Mouse (Mus musculus) embryo, embryonic 11 days (tissue): ENCODE measurements at regions not wholly inside any gene's neighbourhood (a gene's known extent, or its start where the extent isn't known, plus 50 kb on each side); places are given as distances from the start of the nearest gene placed in this dataset.

Experiments
- DNase-seq: peaks from one replicate; pipeline ENCODE4 v3.0.0-alpha.2; 2015

GRCm38 (mm10) chr10:95622879-95623517, 50.3 kb downstream of the Anapc15-ps start:
- DNase-seq = peak; percentile 59

DNA sequence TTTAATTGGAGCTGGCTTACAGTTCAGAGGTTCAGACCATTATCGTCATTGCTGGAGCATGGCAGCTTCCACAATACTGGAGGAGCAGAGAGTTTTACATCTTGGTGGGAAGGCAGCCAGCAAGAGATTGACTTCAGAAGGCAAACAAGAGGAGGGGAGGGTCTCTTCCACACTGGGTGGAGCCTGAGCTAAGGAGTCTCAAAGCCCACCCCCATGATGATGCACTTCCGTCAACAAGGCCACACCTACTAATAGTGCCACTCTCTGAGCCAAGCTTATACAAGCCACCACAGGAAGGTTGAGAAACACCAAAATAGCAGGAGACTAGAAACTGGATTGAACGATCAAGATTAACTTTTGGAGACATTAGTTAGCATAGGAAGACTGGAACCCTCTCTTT, 52.5 kb downstream of the Anapc15-ps start:
- DNase-seq = no peak

DNA sequence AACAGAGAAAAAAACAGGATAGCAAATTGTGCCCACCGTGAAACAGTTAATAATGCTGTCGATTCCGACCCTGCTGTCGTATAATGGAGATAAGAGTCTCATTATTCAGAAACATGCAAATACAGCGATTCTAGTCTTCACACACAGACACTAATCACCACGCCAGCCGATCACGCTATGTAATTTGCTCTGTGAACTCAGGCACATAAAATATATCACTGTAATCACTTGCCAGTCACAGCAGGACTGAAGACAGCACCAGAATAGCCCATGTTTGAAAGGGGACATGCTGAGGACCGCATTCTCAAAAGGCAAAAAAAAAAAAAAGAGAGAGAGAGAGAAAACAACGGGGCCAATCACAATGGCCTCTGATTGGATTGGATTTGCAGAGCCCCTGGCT, 53.6 kb downstream of the Anapc15-ps start:
- peak; percentile 39 for DNase-seq

GRCm38 (mm10) chr10:95618451-95619079, 54.6 kb upstream of the Nudt4 start:
- no peak for DNase-seq

DNA sequence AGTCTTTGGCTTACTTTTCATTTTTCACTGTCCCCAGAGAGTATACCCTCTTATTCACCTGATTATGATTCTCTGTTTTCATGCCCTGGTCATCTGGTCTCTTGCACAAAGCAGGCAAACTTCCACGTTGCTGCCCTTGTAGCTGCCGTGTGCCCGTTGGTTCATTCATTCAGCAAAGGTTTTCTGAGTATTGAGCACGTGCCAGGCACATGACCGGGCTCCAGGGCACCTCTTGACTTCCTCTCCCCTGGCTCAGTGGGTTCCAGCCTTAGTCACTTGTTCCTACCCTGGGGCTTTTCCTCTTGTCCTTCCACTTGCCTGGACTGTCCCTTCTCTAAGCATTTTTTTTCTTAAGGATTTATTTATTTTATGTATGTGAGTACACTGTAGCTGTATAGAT, 52.9 kb upstream of the Nudt4 start:
- DNase-seq = no peak

DNA sequence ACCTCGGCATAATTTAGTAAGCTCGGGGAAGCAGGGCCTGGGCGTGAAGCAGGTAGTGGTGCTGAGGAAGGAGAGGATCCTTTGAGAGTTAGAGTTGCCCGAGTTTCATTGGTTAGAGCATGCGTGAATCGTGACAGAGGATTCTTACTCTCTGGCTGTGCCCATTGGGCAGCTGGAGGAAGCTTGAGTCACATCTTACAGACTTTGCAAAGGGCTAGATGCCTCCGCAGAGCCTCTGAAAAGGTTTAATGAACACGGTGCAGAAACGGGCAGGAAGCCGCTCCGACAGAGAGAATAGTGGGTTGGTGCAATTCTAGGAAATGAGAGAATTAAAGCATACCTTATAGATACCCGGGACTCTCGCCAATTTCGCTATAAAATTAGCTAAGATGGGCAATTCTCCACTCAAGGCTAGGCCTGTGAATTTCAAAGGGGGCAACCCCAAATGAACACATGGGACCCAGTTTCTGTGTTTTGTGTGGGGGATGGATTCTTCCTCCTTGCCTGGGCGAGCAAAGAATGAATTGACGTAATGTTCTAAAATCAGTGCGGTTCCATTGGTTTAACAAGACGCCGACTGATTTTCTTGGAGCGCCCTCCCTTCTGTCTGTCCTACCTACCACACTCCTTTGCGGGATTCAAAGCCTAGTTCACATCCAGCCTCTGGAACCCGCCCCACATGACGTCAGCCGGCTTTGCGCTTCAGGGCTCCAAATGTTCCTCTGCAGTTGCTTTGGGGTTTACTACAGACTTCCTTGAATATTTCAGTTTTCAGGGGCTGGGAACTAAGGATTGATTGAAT, 52.1 kb upstream of the Nudt4 start:
- DNase-seq = no peak
